ENCODE assay signal across 9 mouse cellular contexts in the genomic region with DNA sequence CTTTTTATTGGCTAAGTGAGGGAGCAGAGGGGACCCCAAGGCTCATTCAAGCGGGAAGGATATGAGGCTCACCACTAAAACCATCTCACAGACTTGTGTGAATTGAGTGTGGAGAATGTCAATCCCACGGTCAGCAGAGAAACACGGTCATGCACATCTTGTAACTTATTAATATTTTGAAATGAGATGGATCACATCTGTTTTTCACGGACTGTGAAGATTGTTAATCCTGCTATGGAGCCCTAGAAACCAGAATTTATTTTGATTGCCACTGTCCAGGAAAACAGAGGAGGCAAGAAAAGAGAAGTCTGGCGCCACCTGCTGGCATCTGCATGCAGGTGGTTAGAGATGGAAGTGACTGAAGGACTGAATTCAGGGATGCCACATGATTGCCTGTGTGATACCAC. TPM values are rescaled to one million over a fixed set of nuclear protein-coding genes. Genes with fewer than 3 reads are reported as not detected.
DNase-seq lines count a peak whose midpoint lies in the region; TF ChIP-seq lines count a peak whose summit lies in the region.
"Had no signal": no experiment of that assay in that cellular context is flagged by ENCODE, and none has a peak within 500 bp of the region (broad histone marks: within the 10 kb centered on the region; RNA-seq: fewer than 3 reads in every experiment).

No protein-coding gene starts in this region.

- H3K9me3 ChIP-seq in hindbrain, embryonic 10.5 days = no peaks in the 10 kb centered on the region
- H3K9me3 ChIP-seq: limb, embryonic 15.5 days had no signal

- 51% methylated on average over 5 of the region's 5 CpGs for WGBS in hindbrain, embryonic 10.5 days

- no peak for TF ChIP-seq POLR2A in embryonic fibroblast, embryonic 13.5 days (IDR thresholded peaks at IDR 0.05; ENCODE audit: low read depth, low read length)

- no peaks in the 10 kb centered on the region for H3K27me3 ChIP-seq in hindbrain, embryonic 10.5 days (ENCODE audit: insufficient read depth, poor library complexity, severe bottlenecking)
- H3K27me3 ChIP-seq: limb, embryonic 15.5 days had no signal

- DNase-seq in MEL-GATA-1-ER (ENCODE audit: extremely low read depth, low read depth) = peak; percentile 1
- DNase-seq in brain, adult 2 months (ENCODE audit: low read depth, low spot score) = peak; percentile 81
- peak; percentile 75 for DNase-seq in hindbrain, embryonic 10.5 days (ENCODE audit: low spot score)
- peak; percentile 52 to 82 for DNase-seq in layer of hippocampus, adult 2 months (ENCODE audit: low spot score in 2 of 2)
- peak; percentile 71 for DNase-seq in lung, postnatal 14 days
- peak; percentile 58 for DNase-seq in retina, postnatal 7 days (ENCODE audit: low read depth, low spot score)
- peak; percentile 47 for DNase-seq in yolk sac, embryonic 10.5 days (ENCODE audit: low spot score)

- peak; percentile 69; the same call in 1 of the 2 replicates for TF ChIP-seq CTCF in embryonic fibroblast, embryonic 13.5 days (IDR thresholded peaks at IDR 0.05; ENCODE audit: borderline replicate concordance, insufficient read depth, low read length)
- peak; percentile 96 for TF ChIP-seq CTCF in layer of hippocampus, adult 2 months (conservative IDR thresholded peaks at IDR 0.05)

- H3K4me3 ChIP-seq in embryonic fibroblast, embryonic 13.5 days (ENCODE audit: insufficient read depth, low read length) = no peak overlapping the region
- no peak overlapping the region for H3K4me3 ChIP-seq in hindbrain, embryonic 10.5 days
- no peak overlapping the region for H3K4me3 ChIP-seq in layer of hippocampus, adult 2 months
- H3K4me3 ChIP-seq: limb, embryonic 15.5 days had no signal

- H3K4me1 ChIP-seq in embryonic fibroblast, embryonic 13.5 days (ENCODE audit: control insufficient read depth, insufficient read depth, low read length) = peaks cover 3% of the 10 kb centered on the region; the same call in 1 of the 2 replicates
- H3K4me1 ChIP-seq in hindbrain, embryonic 10.5 days (replicated peaks) = no peaks in the 10 kb centered on the region
- H3K4me1 ChIP-seq: limb, embryonic 15.5 days had no signal

- no peak overlapping the region for H3K27ac ChIP-seq in embryonic fibroblast, embryonic 13.5 days (ENCODE audit: insufficient read depth, low read length)
- H3K27ac ChIP-seq in hindbrain, embryonic 10.5 days = no peak overlapping the region
- no peak overlapping the region for H3K27ac ChIP-seq in layer of hippocampus, adult 2 months
- H3K27ac ChIP-seq: limb, embryonic 15.5 days had no signal

- H3K36me3 ChIP-seq in hindbrain, embryonic 10.5 days = no peaks in the 10 kb centered on the region
- H3K36me3 ChIP-seq: limb, embryonic 15.5 days had no signal

RNA-seq across cellular contexts. Expression of a gene that starts 19.1 kb away (rescaled TPM):
- not detected in 2 replicates for polyA plus RNA-seq in embryonic fibroblast, embryonic 13.5 days (2011; ENCODE audit: insufficient read length, low read depth, missing spikeins)
- polyA plus RNA-seq in hindbrain, embryonic 10.5 days (2016; fragmentation: Nextera tagmentation; extraction: Ambion mirVana) = not detected in 2 replicates
- not detected for total RNA-seq in layer of hippocampus, adult 2 months (2021)
- polyA plus RNA-seq: limb, embryonic 15.5 days had no signal

RNA-seq across cellular contexts. Expression of a gene that starts 35.5 kb away (rescaled TPM):
- polyA plus RNA-seq in embryonic fibroblast, embryonic 13.5 days (2011; ENCODE audit: insufficient read length, low read depth, missing spikeins) = not detected in 2 replicates
- polyA plus RNA-seq in hindbrain, embryonic 10.5 days (2016; fragmentation: Nextera tagmentation; extraction: Ambion mirVana) = not detected in 2 replicates
- not detected for total RNA-seq in layer of hippocampus, adult 2 months (2021)
- polyA plus RNA-seq: limb, embryonic 15.5 days had no signal

Comparison
In these comparisons a context has a peak if more than half of its experiments do, and no peak if none do; other contexts are left out.
1. DNase-seq: peak in every context shown above with its lines; median percentile 81 in brain, adult 2 months; 75 in hindbrain, embryonic 10.5 days; 71 in lung, postnatal 14 days; 67 in layer of hippocampus, adult 2 months; 58 in retina, postnatal 7 days; 47 in yolk sac, embryonic 10.5 days; 1 in MEL-GATA-1-ER.